Mouse (Mus musculus) spleen, postnatal 36 days (tissue): ENCODE data around the gene Fhod1.

Experiments
- DNase-seq, 2 experiments: peaks; one replicate each; pipeline ENCODE4 v3.0.0; 2022; ENCODE audit warnings: low spot score in 2 of 2, mixed read lengths in 1 of 2

Fhod1 gene

DNA sequence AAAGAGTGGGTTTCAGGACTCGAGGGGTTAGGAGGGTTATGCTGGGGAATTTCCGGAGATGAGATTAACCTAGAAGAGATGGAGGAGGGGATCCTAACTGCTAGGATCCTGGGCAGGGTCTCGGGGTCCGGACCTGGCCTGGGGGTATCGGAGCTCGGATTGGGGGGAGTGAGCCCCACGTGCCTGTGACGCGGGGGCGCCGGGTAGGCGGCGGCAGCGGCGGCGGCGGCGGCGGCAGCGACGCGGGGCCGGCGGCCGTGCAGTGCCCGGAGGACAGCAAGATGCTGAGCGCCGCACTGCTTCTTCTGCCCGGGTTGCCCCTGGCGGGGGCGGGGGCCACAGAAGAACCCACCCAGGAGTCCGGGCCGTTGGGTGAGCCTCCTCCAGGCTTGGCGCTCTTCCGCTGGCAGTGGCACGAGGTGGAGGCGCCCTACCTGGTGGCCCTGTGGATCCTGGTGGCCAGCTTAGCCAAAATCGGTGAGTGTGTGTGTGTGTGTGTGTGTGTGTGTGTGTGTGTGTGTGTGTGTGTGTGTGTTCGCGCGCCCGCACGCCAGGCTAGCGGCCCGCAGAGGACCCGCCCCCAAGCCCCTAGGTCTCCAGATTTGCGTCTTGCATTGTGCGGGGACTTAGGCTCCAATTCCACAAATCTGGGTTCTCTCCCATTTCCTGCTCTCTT lies 1.5 kb upstream of the Fhod1 start:
- no peak for DNase-seq

DNA sequence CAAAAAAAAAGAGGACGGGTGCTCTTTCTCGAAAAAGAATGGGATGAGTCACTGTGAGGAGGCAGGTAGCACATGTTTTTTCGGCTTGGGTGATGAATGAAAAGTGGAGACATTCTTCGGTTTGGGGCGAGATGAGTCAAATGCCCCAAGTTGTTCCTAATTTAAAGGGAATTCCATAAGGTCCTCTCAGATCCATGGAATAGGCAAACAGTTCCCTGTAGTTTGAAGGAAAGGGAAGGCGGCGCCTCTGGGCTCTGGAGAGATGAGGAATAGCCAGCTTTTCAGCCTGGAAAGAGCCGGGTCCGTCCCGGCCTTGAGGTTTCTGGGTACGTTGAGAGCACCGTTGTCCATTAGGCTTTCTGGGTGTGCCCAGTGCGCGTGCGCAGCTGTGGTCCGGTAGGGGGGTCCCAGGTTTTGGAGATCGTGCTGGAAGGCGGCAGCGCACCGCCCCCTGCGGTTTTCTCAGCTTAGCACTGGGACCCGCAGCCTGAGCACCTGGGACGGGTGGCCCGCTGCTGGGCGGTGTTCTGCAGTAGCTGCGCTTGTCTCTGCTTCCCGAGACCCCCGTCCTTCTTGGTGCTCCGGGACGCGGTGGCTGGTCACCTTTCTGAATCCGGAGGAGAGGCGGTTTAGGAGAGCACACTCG lies 820 bp upstream of the Fhod1 start, which contains the start of gene Slc9a5:
Slc9a5 (plus strand) TSS at position 394 of the 646 bp plus-strand sequence.
- DNase-seq: peak; percentile 27 to 31

DNA sequence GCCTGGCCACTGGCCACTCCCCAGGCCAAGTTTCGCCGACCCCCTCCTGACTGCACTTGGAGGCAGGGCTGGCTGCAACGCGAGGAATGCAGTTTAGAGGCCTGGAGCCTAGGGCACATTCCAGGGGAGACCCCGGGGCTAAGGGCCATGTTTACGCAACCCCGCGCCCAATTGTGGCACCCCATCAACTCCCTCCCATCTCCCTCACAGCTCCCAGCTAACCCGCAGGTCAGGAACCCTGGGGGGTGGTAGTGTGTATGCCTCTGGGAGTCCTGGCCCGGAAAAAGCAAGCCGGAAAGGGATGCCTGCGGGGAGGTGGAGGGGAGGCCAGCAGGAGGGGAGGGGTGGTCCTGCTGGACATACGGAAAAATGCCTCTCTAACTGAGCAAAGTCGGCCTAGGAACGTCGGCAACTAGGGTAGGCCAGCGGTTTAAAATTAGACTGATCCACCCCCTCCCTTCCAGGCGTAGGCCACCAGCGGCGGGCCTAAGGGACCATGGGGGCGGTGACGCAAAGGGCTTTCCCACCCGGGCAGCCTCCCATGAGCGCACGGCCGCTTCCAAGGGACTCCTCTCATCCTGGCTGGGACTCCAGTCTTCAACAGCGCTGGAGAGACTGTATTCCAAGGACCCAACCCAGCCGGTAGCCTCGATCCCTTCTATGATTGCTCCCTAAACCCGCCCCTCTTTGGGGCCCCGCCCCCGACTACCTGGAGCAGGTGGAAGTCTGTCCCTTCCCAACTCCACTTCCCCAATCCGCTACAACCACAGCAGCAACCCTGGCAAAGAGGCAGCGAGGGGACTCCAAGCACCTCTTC lies 934 bp downstream of the Fhod1 start:
- DNase-seq: peak; percentile 21 to 48

DNA sequence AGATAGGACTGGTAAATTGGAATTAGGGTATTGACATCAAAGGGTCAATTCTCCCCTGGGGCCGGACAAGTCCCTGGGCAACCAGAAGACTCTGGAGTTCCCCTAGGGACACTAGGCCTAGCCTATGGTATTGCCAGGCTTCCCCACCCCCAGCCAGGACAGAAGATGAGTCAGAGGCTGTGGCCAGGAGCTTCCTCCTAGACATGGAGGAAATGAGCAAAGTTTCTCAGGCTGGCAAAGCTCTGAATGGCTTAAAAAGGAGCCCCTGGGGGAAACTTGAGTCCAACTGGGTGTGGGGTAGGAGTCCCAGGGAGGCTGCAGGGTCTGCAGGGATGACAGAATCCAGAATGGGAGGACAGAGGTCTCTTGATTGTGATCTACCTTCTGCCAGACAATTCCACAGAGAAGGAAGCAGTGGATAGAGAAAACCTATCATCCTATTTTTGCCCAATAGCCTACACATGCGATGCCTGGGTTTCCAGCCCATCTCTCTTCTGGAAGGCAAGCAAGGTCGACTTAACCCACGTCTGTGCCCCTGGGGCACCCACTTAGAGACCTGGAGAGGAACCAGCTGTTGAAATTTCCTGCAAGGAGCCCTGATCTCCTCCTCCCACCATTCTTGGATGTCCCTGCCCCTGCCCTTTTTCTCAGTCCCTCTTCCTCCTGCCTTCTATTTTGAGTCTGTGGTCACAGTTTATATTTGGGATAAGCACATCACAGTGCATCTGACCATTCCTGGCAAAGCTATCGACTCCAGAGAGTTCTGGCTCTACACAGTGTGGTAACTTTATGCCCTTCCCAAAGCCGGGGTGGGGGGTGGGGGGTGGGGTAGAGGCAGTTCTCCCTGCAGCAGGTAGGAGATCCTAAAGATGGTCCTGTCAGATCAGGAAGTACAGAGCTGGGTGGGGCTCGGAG lies 2.4 kb downstream of the Fhod1 start:
- DNase-seq: peak; percentile 41 to 51

DNA sequence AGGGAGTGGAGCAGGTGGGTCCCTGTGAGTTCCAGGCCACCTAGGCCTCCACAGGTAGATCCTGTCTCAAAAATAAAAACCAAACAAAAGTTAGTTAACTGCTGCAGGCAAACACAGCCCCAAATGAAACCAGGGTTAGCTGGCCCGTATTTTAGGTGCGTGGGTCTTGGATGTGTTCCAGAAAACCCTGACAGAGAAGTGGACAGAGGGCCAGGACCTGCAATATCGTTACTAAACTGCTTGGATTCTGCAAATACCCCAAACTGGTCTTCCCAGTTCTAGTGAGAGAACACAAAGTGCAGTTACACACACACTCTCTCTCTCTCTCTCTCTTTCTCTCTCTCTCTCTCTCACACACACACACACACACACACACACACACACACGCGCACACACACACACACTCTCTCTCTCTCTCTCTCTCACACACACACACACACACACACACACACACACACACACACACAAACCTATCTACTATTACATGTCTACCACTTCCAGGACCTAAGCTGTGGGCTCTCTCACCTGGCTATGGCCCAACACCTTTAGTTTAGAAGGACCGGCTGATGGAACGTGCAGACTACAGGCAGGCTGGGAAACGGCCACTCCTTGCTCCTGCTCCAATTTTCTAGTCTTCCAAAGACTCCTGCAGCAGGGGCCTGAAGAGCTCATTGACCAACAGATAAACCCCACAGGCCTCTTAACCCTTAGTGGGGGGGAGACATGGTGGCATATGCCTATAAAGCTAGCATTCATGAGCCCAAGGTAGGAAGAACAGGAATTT lies 3.8 kb downstream of the Fhod1 start:
- no peak for DNase-seq

DNA sequence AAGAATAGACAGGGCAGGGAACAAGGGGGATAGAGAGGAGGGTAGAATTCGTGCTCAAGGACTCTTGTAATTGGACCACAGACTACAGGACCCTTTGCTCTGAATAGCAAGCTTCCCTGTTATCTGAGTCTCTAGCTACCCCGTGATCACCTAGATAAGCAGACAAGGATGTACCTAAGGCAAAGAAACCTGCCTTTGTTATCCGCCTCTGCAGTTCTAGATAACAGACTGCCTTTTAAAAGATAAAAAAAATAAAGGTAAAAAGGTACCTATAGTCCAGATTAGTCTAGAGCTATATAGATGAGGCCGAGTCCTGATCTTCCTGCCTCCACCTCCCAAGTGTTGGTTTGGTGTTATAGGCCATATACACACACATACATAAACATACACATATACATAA lies 5.0 kb downstream of the Fhod1 start:
- no peak for DNase-seq

DNA sequence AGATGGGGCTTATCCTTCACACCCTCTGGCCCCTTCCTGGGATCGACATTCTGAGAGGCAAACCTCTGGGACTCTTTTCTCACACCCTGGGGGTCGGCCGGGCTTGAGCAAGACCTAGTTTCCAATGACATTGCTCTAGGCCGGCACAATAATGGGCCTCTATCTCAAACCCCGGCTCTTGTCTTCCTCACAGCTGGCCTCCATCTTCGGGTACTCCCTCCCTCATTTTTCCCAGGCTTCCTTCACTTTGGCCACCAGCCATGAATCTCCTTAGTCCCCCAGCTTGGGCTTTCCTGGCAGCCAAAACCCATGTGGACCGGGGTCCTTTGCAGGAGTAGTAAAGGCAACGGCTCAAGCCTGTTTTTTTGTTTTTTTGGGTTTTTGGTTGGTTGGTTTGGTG lies 6.4 kb downstream of the Fhod1 start:
- no peak for DNase-seq

DNA sequence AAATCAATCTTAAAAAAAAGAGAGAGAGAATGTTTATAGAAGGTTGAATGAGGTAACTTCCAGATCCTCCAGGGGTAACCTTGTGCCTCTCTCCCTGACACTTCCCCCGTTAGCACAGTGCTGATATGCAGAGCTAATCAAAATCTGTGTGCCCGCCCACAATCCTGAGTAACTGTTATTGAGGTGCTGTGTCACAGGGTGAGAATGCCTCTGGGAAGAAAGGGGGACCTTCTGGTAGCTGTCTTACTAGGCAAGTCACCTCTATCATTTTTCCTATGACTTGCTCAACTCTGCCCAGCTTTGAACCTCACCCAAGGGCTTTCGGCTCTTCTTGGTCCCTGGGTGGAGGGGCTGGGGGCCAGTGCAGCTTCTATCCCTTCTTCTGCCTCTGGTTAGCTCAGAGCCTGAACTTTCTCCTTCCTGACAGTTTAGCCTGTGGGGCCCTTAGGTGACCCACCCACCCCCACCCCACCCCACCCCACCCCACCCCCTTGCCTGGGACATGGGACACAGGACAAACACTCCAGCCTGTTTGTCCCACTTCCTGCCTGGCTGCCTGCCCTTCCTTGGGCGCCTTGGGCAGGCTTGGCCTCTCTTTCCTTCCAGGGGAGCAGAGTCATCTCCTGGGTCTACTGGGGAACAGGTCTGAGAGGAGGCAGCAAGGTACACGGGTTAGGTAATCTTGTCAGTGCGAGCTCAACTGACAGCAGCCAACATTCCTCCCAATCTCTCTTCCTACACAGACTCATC lies 7.7 kb downstream of the Fhod1 start:
- no peak for DNase-seq

DNA sequence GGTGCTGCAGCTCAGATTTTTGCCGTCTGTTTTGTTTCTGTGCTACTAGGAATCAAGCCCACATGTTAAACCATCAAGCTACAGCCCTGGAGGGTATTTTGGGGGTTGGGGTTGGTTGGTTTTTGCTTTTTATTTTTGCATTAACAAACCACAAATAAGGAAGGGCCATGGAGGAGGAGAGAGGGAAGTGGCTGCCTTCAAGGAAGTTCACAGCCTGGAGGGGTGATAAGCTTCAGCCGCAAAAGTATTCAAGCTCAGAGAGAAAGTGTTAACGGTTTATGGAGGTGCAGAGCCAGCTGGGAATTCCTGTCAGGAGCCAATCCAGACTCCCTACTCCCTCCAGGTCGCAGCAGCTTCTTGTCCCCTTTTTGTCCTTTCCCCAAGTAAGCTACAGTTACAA lies 8.8 kb downstream of the Fhod1 start:
- no peak for DNase-seq

DNA sequence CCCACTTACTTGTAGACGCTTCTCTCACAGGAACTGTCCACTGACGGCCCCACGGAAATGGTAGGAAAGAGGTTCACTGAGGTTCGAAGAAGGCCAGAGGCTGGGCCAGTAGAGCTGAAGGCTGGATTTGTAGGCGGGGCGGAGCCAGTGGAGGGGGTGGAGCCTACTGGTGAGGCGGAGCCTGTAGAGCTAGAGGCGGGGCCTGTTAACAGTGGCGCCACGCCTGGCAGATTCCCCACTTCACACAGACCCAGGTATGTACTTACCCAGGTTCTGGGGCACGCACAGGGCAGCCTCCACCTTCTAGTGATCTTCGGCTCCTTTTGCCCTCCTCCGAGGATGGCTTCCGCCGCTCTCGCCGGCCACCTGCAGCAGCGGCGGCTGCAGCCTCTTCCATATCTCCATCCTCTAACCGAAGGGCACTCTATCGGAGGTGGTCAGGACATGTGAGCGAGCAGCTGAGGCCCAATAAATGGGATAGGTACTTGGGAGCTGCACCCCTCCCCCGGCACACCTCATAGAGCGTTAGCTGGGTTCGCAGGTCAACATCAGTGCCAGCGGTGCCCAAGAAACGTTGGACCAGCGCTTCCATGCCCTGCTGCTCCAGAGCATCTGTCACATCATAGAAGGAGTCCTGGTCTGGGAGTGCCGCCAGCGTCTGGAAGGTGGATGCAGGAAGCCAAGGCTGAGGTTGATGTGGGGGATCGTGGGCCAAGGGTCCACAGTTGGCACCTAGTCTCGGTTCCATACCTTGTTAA lies 11.2 kb downstream of the Fhod1 start:
- no peak for DNase-seq

DNA sequence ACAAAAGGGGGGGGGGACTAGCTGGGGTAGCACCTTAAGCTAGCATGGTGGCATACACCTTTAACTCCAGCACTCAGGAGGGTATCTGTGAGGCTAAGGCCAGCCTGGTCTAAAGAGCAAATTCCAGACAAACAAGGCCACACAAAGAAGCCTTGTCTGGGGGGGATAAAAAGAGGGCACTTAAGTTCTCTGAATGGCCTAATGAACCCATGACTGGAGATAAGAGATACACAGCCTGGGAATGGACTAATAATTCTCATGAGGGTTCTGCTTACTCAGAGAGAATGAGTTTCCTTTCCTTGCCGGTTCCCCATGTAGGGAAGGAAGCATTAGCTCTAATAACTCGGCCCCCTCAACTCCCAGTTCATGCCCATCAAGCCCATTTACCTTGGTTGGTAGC lies 15.2 kb downstream of the Fhod1 start:
- DNase-seq: no peak

DNA sequence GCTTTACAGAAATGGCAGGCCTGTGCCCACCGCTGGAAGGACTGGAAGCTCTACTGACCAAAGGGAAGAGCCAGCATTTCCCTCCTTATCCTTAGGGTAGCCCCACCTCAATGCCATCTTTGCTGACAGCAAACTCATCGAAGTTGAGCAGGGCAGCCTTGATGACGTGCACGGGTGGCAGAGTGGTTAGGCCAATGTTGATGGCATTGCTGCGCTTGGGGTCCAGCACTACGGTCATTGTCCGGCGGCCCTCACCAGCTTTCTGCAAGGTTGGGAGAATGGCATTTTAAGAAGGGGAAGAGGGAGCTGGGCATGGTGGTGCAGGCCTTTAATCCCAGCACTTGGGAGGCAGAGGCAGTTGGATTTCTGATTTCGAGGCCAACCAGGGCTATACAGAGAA lies 15.8 kb downstream of the Fhod1 start:
- no peak for DNase-seq

DNA sequence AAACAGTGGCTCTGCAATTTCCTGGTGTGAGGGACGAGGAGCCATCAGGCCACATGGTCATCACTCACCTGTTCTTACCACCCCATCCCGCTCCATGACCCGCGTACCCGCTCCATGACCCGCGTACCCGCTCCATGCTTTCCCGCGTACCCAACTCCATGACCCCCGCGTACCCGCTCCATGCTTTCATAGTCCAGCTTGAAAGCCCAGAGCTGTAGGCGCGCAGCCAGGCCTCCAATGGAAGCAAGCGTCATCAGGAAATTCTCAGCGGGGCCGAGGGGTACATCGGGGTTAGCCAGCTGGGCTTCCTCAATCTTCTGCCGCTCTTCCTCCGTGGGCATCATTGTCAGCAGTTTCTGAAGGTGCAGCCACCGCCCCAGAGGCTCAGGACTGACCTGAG lies 16.3 kb downstream of the Fhod1 start:
- DNase-seq: no peak

DNA sequence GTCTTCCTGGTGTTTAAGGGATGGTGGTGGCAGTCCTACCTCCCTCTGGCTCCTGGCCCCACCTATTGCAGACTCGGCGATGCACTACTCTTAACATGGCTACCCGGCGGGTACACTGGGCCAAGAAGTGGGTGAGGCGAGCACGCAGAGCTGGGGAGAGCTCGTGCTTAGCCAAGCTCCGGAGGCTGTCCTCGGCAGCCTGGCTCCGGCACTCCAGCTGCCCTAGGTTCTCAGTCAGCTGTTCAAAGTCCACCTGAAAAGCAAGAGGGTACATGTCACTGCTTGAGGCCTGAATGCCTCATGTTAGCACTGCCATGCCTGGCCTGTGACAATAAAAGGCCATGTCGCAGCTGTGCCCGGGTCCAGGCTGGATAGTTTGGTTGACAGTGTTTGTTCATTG lies 17.4 kb downstream of the Fhod1 start:
- no peak for DNase-seq

DNA sequence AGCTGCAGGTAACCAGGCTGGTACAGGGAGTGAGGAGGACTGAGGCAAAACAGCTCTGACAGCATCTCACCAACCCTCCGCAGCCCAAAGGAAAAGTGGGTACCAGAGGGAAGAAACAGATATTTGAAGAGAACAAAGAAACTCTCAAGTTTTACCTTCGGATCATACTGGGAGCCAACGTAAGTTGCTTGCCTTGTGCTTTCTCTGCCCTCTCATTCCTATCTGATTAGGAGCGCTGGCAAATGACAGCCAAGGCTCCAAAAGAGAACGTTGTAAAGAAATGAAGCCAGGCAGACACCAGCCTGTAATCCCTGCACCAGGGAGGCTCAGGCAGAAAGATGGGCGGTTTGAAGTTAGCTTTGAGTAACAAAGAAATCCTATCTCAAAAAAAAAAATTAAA lies 20.8 kb downstream of the Fhod1 start:
- no peak for DNase-seq

DNA sequence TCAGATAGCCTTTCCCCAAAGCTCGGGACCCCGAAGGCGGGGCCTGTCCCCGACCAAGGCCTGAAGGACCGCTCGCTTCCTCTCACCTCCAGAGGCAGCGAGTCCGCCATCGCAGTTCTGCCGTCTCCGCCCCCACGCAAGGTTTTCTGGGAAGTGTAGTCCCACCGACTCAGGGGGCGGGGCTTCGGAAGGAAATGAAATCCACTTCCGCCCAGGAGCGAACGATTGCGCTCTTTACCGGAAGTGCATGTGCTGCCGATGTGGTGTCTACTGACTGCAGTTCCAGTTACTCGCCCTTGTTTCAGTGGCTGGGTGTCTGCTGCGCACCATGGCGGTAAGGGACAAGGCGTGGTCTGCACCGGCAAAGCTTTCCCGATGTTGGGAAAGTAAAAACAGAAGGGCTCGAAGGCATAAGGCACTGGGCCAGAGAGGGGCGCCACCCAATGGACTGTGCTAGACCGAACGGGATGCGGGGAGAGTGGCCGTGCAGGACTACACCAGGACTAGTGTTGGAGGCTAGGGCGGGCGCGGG lies 21.5 kb downstream of the Fhod1 start, which contains the start of the genes Lrrc29 and Tmem208:
Lrrc29 (minus strand) TSS at position 138 of the 532 bp plus-strand sequence.
Tmem208 (plus strand) TSS at position 214 of the 532 bp plus-strand sequence.
- DNase-seq: peak; percentile 96 to 98

DNA sequence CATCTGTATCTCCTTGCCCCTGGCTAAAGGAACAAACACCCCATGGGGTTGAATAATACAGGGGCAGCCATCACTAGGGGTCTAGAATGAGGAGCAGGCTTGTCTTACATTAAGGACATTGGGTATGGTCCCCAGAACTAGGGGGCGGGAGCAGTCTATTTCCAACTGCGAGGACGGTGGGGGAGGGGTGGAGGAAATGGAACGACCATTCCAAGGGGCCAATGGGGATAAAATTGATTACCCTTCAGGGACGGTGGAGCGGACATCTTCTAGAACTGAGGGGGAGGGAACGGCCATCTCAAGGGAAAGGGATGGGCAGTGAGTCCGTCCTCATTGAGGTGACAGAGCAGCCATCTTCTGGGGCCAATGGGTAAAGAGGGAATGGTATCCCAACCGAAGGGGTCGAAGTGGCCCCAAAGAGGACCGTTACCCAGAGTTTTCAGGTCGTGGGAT lies 22.1 kb downstream of the Fhod1 start:
- no peak for DNase-seq

DNA sequence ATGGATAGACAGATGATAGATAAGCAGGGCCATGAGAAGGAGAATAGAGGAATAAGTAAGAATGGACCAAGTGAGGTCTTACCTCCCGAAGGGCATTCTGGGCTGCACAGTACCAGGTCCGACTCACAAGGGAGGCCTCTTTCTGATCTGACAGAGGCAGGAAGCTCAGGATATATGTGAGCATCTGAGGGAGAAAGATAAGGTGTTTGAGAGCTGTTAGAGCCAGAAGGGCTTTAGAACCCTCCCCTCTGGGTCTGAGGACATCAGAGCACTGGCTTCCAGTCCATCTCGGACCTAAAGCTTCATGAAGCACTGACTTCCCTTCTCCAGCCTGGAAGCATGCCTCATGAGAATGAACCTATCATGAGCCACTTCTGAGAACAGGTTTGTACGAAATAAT lies 24.6 kb downstream of the Fhod1 start:
- DNase-seq: peak; percentile 25 to 58

DNA sequence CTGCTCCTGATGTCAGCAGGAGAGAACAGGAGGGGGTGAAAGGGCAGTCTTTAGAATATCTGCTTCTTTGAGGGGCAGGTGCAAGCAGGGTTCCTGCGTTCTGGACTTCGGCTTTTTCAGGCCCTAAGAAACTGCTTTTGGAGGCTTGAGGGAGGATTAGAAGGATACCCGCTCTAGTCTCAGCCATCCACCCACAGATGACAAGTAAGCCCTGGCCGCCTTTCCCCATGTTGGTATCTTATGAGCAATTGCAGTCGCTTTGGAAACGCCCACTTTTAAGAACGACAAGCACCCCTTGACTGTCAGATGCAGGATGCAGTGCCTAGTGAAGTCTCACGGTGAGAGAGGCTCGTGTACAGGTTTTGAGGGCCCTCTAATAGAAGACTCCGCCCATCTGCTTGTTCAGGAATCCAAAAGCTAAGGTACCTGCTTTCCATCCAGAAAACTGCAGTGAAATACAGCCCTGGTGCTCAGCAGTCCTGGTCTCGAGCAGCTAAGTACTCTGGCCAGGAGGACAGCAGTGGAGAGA lies 29.0 kb downstream of the Fhod1 start:
- DNase-seq: no peak
